Mouse (Mus musculus) bone marrow, adult 2 months (tissue): ENCODE measurements at regions not wholly inside any gene's neighbourhood (a gene's known extent, or its start where the extent isn't known, plus 50 kb on each side); places are given as distances from the start of the nearest gene placed in this dataset.

Experiments used
- CTCF ChIP-seq: fragments of 200-500 bp; IDR thresholded peaks from 2 replicates; pipeline ENCODE4 v1.5.1; 2011; ENCODE audit warnings: low read length, control low read depth; ENCODE audit not compliant: control insufficient read depth, insufficient read depth
- POLR2A ChIP-seq: fragments of 200-500 bp; IDR thresholded peaks from 2 replicates; pipeline ENCODE4 v1.6.1; 2011; ENCODE audit warnings: low read depth, mild to moderate bottlenecking, control low read depth, low read length, borderline replicate concordance; ENCODE audit not compliant: control insufficient read depth

DNA sequence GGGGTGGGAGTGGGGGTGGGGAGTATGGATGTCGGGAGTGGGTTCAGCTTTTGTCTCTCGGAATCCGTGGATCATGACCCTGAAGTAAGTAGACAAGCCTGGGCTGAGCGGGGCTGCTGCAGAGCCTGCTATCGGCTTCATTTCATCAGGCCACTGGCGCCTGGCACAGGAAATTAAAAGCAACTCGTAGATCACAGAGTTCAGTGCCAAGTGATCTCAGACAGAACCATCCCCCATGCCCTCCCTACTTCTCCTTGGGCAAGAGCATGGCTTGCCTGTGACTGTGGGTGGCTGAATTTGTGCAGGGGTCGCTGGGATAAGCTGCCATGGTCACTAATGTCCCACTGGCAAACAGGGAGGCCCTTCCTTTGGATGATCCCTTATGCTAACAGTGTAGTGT lies 161.3 kb upstream of the Il12b start:
- TF ChIP-seq POLR2A: no peak
- no peak for TF ChIP-seq CTCF
